Mouse (Mus musculus) intestine, embryonic 16.5 days (tissue): ENCODE measurements at regions not wholly inside any gene's neighbourhood (a gene's known extent, or its start where the extent isn't known, plus 50 kb on each side); places are given as distances from the start of the nearest gene placed in this dataset.
"Not testable (repeated sequence)": the region's sequence is repeated elsewhere in the genome, so short reads cannot be mapped to it uniquely, and the experiment has no call there.

Experiments
- ATAC-seq: fragments of 200-750 bp; cut with Nextera tagmentation; 2 replicates; pipeline ENCODE4 v1.8.0; 2017; ENCODE audit warnings: moderate TSS enrichment, moderate library complexity
- H3K27ac ChIP-seq: fragments of 300-500 bp; sonication (generic); 2 replicates; pipeline ENCODE4 v1.5.1; 2014; ENCODE audit warnings: mild to moderate bottlenecking, low read length
- H3K27me3 ChIP-seq: fragments of 300-500 bp; sonication (generic); replicated peaks from 2 replicates; pipeline ENCODE4 v1.6.1; 2014; ENCODE audit warnings: low read length, control low read depth, mixed read lengths; ENCODE audit not compliant: control insufficient read depth, insufficient read depth
- H3K36me3 ChIP-seq: fragments of 300-500 bp; sonication (generic); 2 replicates; pipeline ENCODE4 v1.6.1; 2014; ENCODE audit warnings: low read length, control low read depth; ENCODE audit not compliant: control insufficient read depth, insufficient read depth
- H3K4me1 ChIP-seq: fragments of 300-500 bp; sonication (generic); 2 replicates; pipeline ENCODE4 v1.6.1; 2014; ENCODE audit warnings: low read length, control low read depth, mixed read lengths; ENCODE audit not compliant: control insufficient read depth, insufficient read depth
- H3K4me2 ChIP-seq: fragments of 300-500 bp; sonication (generic); 2 replicates; pipeline ENCODE4 v1.6.1; 2014; ENCODE audit warnings: low read depth, low read length, control low read depth
- H3K4me3 ChIP-seq: fragments of 300-500 bp; sonication (generic); 2 replicates; pipeline ENCODE4 v1.5.1; 2014; ENCODE audit warnings: mild to moderate bottlenecking, low read length
- H3K9ac ChIP-seq: fragments of 300-500 bp; sonication (generic); 2 replicates; pipeline ENCODE4 v1.6.1; 2014; ENCODE audit warnings: low read depth, low read length
- H3K9me3 ChIP-seq: fragments of 300-500 bp; sonication (generic); 2 replicates; pipeline ENCODE4 v1.6.1; 2016; ENCODE audit warnings: low read length, control low read depth; ENCODE audit not compliant: control insufficient read depth
- WGBS: fragments of 180-500 bp; shearing (Covaris S2); extraction: QIAGEN DNeasy Blood & Tissue Kit; methylation state at CpG from one replicate; pipeline ENCODE4 v1.1.7; 2014; 5-methylcytosine and 5-hydroxymethylcytosine counted together

DNA sequence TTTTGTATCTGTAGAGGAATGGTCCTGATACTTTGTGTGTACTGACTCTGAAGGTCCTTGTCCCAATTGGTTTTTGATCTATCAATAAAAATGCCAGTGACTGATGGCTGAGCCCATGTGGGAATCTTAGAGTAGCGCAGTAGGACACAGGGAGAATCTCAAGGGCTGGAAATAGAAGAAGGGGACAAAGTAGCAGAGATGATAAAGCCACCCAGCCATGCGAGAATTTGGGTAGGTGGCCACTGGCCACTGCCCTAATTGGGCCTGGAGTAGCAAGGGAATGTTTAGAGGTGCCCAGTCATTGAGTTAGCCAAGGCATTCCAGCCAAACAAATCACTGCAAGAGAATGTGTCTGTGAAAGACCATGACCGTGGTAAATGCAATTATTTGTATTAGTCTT is 414.8 kb upstream of the Ercc4 start:
- Histone ChIP-seq H3K9me3 (no peaks in the 10 kb centered on the region), H3K4me3 (no peak overlapping the region), H3K9ac (no peak overlapping the region), H3K4me1 (no peaks in the 10 kb centered on the region), H3K36me3 (no peaks in the 10 kb centered on the region), H3K4me2 (no peak overlapping the region), H3K27ac (no peak overlapping the region), H3K27me3 (no peaks in the 10 kb centered on the region)
- WGBS, result 74% methylated on average over 3 of the region's 3 CpGs
- ATAC-seq, result no peak

DNA sequence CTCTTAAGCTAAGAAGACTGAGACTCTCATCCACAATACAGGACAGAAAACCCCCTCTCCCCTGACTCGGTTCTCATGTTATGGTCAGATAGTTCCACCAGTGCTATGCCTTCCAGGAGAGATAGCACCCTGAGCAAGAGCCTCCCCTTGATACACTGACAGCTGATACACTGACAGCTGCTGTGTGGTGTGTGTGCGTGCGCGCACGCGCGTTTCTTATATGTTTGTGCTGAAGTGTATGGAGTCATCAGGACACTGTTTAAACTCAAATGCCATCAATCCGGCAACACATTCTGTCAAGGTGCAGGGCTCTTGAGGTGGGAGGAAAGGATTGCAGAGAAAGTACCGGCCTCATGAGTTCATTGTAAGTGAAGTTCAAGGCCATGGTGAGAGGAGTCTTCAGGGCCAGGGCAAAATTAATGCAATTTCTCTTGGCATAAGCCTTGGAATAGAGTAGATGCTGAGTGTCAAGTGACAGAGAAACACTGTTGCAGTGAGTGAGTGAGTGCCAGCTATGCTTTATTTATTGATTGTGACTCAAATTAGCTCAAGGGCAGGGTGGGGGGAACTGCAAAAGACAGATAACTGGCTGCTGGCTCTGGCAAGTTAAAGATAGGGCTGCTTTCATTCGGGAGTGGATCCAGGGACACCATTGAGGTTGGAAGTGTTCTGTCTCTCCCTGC is 412.4 kb upstream of the Ercc4 start:
- Histone ChIP-seq H3K36me3 (no peaks in the 10 kb centered on the region), H3K4me1 (no peaks in the 10 kb centered on the region), H3K4me2 (no peak overlapping the region), H3K9ac (no peak overlapping the region), H3K4me3 (no peak overlapping the region), H3K9me3 (no peaks in the 10 kb centered on the region), H3K27ac (no peak overlapping the region), H3K27me3 (no peaks in the 10 kb centered on the region)
- no peak for ATAC-seq
- WGBS, result 80% methylated on average over 10 of the region's 10 CpGs

DNA sequence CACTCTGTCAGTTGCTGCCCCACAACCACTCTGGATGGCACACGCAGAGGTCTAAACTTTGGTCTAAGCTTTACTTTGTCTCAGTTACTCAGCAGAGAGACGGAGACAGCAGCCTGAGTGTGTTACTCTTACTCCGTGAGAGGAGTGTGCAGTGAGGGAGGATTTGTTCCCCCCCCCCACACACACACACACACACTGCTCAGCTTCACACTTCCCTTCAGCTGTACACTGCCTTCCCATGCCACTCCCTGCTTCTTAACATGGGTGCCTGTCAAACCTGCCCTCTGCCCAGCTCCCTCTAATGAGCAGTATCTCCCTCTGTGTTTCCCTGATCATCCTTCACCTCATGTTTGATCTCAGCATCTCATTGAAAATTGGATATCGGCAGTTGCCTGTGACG is 409.9 kb upstream of the Ercc4 start:
- ATAC-seq, result no peak

DNA sequence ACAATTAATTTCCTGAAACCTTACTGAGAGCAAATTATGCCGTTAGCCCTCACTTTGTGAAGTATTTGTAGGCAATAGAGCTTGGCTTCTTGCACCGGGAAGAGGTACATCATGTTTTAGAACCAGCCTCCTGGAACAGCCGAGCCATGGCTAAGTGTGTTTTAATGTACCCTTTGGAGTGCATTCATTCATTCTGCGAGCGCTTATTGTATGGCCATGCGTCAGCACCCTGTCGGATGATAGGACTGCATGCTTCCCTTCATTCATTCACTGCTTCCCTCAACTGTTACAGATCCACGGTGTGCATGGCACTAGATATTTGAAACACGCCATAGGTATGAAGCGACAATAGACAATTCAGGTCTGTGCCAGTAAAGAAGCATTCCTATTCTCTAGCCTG is 409.4 kb upstream of the Ercc4 start:
- Histone ChIP-seq H3K4me2 (no peak overlapping the region), H3K9ac (no peak overlapping the region), H3K4me3 (no peak overlapping the region), H3K4me1 (no peaks in the 10 kb centered on the region), H3K27ac (no peak overlapping the region), H3K36me3 (no peaks in the 10 kb centered on the region), H3K27me3 (no peaks in the 10 kb centered on the region), H3K9me3 (no peaks in the 10 kb centered on the region)
- WGBS, result 89% methylated on average over 10 of the region's 10 CpGs
- ATAC-seq, result no peak

More for the DNA sequence above, 409.9 kb upstream of the Ercc4 start:
- Histone ChIP-seq H3K4me1 (no peaks in the 10 kb centered on the region), H3K9ac (no peak overlapping the region), H3K9me3 (no peaks in the 10 kb centered on the region), H3K27ac (no peak overlapping the region), H3K36me3 (no peaks in the 10 kb centered on the region), H3K4me2 (no peak overlapping the region), H3K27me3 (no peaks in the 10 kb centered on the region), H3K4me3 (no peak overlapping the region)
- WGBS, result 83% methylated on average over 5 of the region's 5 CpGs

GRCm38 (mm10) chr16:12703818-12704590 is 405.5 kb upstream of the Ercc4 start:
- Histone ChIP-seq H3K4me1 (no peaks in the 10 kb centered on the region), H3K9ac (no peak overlapping the region), H3K4me3 (no peak overlapping the region), H3K9me3 (no peaks in the 10 kb centered on the region), H3K27me3 (no peaks in the 10 kb centered on the region), H3K27ac (no peak overlapping the region), H3K4me2 (no peak overlapping the region), H3K36me3 (no peaks in the 10 kb centered on the region)
- WGBS, result 82% methylated on average over 9 of the region's 9 CpGs
- no peak for ATAC-seq

- no peaks in the 10 kb centered on the region for H3K36me3 ChIP-seq
- no peak overlapping the region for H3K4me3 ChIP-seq
- H3K9me3 ChIP-seq, result no peaks in the 10 kb centered on the region
- H3K27ac ChIP-seq, result no peak overlapping the region
- peak; percentile 48 for ATAC-seq
- no peaks in the 10 kb centered on the region for H3K27me3 ChIP-seq
- no peaks in the 10 kb centered on the region for H3K4me1 ChIP-seq
- no peak overlapping the region for H3K4me2 ChIP-seq
- no peak overlapping the region for H3K9ac ChIP-seq
These were observed 402.6 kb upstream of the Ercc4 start for GRCm38 (mm10) chr16:12706907-12707306.

- ATAC-seq, H3K9ac ChIP-seq, H3K36me3 ChIP-seq, H3K27me3 ChIP-seq, H3K4me3 ChIP-seq, H3K4me1 ChIP-seq, H3K27ac ChIP-seq, H3K4me2 ChIP-seq, H3K9me3 ChIP-seq: not testable (repeated sequence)
- 61% methylated on average over 4 of the region's 7 CpGs for WGBS
These were observed 388.1 kb upstream of the Ercc4 start for GRCm38 (mm10) chr16:12721368-12721767.

GRCm38 (mm10) chr16:12726043-12726442 is 383.4 kb upstream of the Ercc4 start:
- no peaks in the 10 kb centered on the region for H3K9me3 ChIP-seq
- H3K4me2 ChIP-seq, result no peak overlapping the region
- H3K27me3 ChIP-seq, result no peaks in the 10 kb centered on the region
- ATAC-seq, result no peak
- H3K9ac ChIP-seq, result no peak overlapping the region
- no peaks in the 10 kb centered on the region for H3K36me3 ChIP-seq
- no peak overlapping the region for H3K4me3 ChIP-seq
- H3K27ac ChIP-seq, result no peak overlapping the region
- H3K4me1 ChIP-seq, result no peaks in the 10 kb centered on the region

GRCm38 (mm10) chr16:12730167-12730730 is 379.2 kb upstream of the Ercc4 start:
- H3K9ac ChIP-seq, H3K27ac ChIP-seq, H3K27me3 ChIP-seq, H3K4me2 ChIP-seq, H3K36me3 ChIP-seq, H3K9me3 ChIP-seq, H3K4me1 ChIP-seq, ATAC-seq, H3K4me3 ChIP-seq: not testable (repeated sequence)
- WGBS, result 57% methylated on average over 2 of the region's 2 CpGs
